Mouse (Mus musculus): Measurements from ENCODE around the gene Acta1. TPM values are rescaled to one million over a fixed set of nuclear protein-coding genes. Genes with fewer than 3 reads are reported as not detected.

The Acta1 gene
- polyA plus RNA-seq (2012; rRNA removed): 611 and 655 TPM in 2 replicates

DNA sequence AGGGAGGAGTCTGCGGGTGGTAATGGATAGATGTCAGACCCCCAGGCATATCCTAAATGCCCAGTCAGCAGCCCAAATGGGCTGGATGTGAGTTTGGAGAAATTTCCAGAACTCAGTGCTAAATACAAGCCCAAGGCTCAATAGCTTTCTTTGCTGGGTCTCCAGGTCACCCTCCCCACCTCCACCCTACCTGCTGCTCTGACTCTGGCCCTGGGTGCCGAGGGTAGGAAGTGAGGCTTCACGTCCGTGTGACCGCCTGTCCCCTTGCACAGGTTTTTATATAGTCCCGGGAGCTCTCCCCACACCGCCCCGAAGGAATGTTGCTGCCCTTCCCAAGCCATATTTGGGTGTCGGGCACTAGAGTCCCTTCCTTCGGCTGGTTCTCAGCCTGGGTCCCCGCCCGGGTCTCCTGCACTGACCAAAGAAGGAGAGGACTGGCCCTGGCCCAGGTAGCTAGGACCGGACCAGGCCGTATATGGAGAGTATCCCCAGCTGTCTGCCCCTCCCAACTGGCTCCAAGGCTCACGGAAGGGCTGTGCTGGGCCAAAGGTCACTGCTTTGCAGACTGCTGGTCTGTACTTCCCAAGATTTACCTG, at the start of gene Acta1:
Gene Acta1, minus strand, starts transcription at position 250 of the 596 bp plus-strand sequence.

DNA sequence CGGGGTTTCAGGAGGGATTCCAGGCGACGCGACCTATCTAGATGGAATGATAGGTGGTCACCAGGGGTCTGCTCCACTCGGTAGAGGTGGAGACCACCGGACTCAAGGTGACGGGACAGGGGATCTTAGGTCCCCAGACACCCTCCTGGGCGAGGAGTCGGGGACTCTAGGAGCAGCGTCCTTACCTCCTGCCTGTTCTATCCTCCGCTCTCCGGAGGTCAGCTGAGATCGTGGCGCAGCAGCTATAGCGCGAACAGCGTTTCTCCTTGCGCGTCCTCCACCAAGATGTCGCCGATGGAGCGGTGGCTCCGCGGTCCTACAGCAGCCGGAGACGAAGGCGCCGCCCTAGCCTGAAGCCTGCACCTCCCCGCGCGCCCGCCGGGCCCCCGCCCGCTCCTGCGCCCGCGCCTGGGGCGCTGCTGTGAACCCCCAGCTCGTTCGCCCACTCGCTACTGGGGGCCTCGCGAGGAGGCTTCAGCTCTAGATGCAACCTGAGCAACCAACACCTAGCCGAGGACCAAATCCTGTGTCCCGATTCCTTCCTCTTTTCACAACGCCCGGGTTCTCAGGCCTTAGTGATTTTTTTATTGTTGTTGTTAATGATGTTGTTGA, 34.8 kb downstream of the Acta1 start, which contains the start of gene Ccsap:
Gene Ccsap, minus strand, starts transcription at position 562 of the 612 bp plus-strand sequence.

Other genes with a start within 250 kb of the Acta1 start
- gene Rhou, start 240.8 kb downstream of the Acta1 start, polyA plus RNA-seq (2012; rRNA removed): 12.6 and 14.0 TPM in 2 replicates
- 7.9 and 8.6 TPM in 2 replicates for gene Rab4a, start 88.8 kb downstream of the Acta1 start, polyA plus RNA-seq (2012; rRNA removed)
- gene Ccsap, start 34.5 kb downstream of the Acta1 start, polyA plus RNA-seq (2012; rRNA removed): 0.24 and 0.38 TPM in 2 replicates
- gene Nup133, start 54.5 kb upstream of the Acta1 start, polyA plus RNA-seq (2012; rRNA removed): 0.94 and 1.4 TPM in 2 replicates
- gene Abcb10, start 88.4 kb upstream of the Acta1 start, polyA plus RNA-seq (2012; rRNA removed): 9.5 and 11.2 TPM in 2 replicates
- gene Taf5l, start 126.6 kb upstream of the Acta1 start, polyA plus RNA-seq (2012; rRNA removed): 12.5 and 12.7 TPM in 2 replicates
- 1.0 and 1.6 TPM in 2 replicates for gene Urb2, start 126.8 kb upstream of the Acta1 start, polyA plus RNA-seq (2012; rRNA removed)

All from stomach, adult 2 months (tissue).